Mouse (Mus musculus): ENCODE measurements around the gene Chst12.
"Not testable (repeated sequence)": the region's sequence is repeated elsewhere in the genome, so short reads cannot be mapped to it uniquely, and the experiment has no call there.

The Chst12 gene

DNA sequence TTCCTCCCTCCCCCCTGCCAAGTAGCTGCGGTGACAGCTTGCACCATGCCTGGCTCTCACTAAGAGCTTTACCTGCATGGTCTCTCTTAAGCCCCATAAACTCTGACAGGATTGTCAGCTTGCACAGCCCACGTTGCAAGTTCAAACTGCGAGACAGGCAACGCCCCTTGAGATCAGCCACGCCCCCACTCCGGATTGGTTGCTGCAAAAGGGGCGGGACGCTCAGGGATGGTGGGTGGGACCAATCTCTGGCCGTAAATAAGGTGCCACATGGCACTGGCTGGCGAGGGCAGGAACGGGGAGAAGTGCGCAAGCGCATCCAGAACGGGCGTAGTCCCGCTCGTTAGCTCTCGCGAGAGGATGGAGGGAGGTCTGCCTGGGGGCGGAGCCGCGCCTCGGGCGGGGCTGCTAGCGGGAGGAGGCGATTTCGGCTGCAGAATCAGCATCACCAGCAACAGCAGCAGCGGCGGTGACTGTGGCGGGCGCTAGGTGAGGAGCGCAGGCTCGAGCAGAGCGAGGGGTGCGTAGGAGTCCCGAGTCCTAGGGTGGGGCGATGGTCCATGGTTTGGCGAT lies at the start of gene Chst12:
Gene Chst12 (plus strand): TSS at position 343 of the 573 bp plus-strand sequence.
- in situ Hi-C loops (cut with MboI; ENCODE audit: low pct_unique_long_range_greater_than_20kb in 1 of 2, low sequenced_read_pairs in 2 of 2, unreplicated experiment in 1 of 2): no loop called here

DNA sequence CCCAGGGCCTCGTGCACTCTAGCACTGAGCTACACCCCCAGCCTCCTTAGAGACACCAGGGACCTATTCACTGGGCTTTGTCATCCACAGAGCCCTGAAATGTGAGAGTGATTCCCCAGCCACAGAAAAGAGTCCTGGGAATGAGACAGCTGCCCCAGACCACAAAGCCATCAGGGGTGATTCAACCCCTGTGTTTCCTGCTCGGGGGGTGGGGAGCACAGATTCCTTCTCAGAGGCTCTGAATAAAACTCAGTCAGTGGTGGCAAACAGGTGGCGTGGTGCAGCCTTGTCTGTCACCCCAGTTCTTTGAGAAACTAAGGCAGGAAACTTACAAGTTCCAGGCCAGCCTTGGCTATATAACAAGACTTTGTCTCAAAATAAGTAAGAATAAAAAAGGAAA lies 43.9 kb upstream of the Chst12 start:
- in situ Hi-C loops (cut with MboI; ENCODE audit: low pct_unique_long_range_greater_than_20kb in 1 of 2, low sequenced_read_pairs in 2 of 2, unreplicated experiment in 1 of 2): no loop called here

DNA sequence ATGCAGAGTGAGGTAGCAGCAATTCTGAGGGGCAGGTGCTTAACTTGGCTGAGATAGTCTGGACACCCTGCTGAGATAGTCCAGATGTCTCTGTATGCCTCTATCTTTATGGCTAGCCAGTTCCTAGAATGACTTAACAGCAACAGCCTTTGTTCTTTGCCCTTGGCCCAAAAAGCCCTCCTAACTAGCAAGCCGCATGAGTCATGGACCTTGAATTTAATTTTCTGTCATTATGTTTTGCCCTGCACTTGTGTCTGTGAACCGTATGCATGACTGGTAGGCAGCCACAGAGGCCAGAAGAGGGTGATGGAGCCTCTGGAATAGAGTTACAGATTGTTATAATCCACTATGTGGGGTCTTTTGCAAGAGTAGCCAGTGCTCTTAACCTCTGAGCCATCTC lies 42.2 kb upstream of the Chst12 start:
- in situ Hi-C loops (cut with MboI; ENCODE audit: low pct_unique_long_range_greater_than_20kb in 1 of 2, low sequenced_read_pairs in 2 of 2, unreplicated experiment in 1 of 2): not testable (repeated sequence)

GRCm38 (mm10) chr5:140464943-140465342 lies 40.4 kb upstream of the Chst12 start:
- in situ Hi-C loops (cut with MboI; ENCODE audit: low pct_unique_long_range_greater_than_20kb in 1 of 2, low sequenced_read_pairs in 2 of 2, unreplicated experiment in 1 of 2): no loop called here

DNA sequence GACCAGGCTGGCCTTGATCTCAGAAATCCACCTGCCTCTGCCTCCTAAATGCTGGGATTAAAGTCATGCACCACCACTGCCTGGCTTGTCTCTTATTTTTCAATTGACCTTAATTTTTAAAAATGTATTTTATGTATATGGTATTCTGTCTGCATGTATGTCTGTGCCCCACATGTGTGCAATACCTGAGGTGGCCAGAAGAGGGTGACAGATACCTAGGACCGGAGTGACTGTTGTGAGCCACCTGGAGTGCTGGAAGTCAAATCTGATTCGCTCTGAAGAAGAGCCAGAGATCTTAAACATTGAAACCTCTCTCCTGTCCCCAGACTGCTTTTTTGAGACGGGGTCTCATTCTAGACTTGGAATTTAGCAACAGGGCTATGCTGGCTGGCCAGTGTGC lies 33.0 kb upstream of the Chst12 start:
- in situ Hi-C loops (cut with MboI; ENCODE audit: low pct_unique_long_range_greater_than_20kb in 1 of 2, low sequenced_read_pairs in 2 of 2, unreplicated experiment in 1 of 2): loop anchor here (10.0 kb wide), 3 partner anchors 52 to 142 kb away; no protein-coding TSS in a partner anchor

- in situ Hi-C loops (cut with MboI; ENCODE audit: low pct_unique_long_range_greater_than_20kb in 1 of 2, low sequenced_read_pairs in 2 of 2, unreplicated experiment in 1 of 2): no loop called here
These were observed 23.9 kb upstream of the Chst12 start for GRCm38 (mm10) chr5:140481458-140481857.

- in situ Hi-C loops (cut with MboI; ENCODE audit: low pct_unique_long_range_greater_than_20kb in 1 of 2, low sequenced_read_pairs in 2 of 2, unreplicated experiment in 1 of 2): no loop called here
These were observed 14.2 kb upstream of the Chst12 start for GRCm38 (mm10) chr5:140491142-140491541.

GRCm38 (mm10) chr5:140492684-140493233 lies 12.6 kb upstream of the Chst12 start:
- in situ Hi-C loops (cut with MboI; ENCODE audit: low pct_unique_long_range_greater_than_20kb in 1 of 2, low sequenced_read_pairs in 2 of 2, unreplicated experiment in 1 of 2): no loop called here

- in situ Hi-C loops (cut with MboI; ENCODE audit: low pct_unique_long_range_greater_than_20kb in 1 of 2, low sequenced_read_pairs in 2 of 2, unreplicated experiment in 1 of 2): no loop called here
These were observed 7.2 kb upstream of the Chst12 start for GRCm38 (mm10) chr5:140498176-140498575.

DNA sequence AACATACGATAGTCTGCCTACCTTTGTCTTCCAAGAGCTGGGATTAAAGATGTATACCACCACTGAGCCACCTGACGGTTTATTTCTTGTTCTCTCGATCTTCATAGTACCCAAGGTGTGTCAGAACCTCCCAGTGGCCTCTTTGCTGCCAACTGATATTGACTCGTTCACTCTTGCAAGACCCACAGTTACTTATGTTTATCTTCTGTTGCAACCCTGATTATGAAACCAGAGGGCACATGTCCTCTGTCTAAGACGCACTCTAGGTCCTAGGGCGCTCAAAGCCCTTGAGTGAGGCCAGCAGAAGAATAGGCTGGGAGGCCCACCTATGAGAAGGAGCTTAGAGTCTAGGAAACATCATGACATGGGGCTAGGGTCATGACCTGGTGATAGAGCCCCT lies 4.6 kb upstream of the Chst12 start:
- in situ Hi-C loops (cut with MboI; ENCODE audit: low pct_unique_long_range_greater_than_20kb in 1 of 2, low sequenced_read_pairs in 2 of 2, unreplicated experiment in 1 of 2): no loop called here

DNA sequence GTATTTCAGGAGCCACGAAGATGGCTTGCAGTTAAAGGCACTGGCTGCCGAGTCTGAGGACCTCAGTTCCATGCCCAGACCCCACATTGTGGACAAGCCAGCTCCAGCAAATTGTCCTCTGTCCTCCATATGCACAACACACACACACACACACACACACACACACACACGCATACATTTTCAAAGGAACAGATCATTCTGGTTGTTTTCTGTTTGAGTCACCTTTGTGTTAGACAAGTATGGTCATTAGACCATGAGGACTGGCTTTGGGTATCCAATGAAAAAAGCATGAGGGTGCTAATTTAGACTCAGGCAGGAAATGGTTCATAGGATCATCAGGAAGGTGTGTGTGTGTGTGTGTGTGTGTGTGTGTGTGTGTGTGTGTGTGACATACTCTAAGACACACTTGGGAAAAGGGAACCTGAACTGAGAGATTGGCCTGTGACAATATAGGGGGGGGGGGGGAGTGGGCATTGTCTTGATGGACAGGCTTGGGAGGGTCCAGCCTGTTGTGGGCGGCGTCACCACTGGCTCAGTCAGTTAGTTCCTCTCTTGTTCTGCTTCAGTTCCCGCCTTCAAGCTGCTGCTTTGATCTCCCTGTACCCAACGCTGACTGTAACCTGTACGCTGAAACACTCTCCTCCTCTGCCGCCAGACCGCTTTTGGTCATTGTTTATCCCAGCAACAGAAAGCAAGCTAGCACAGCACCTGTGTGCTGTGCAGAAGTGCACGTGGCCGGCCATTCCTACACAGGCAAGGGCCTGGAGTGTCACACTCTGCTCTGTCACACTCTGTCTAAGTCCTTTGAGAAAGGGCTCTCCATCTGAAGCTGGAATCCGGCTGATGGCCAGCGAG lies 3.1 kb upstream of the Chst12 start:
- in situ Hi-C loops (cut with MboI; ENCODE audit: low pct_unique_long_range_greater_than_20kb in 1 of 2, low sequenced_read_pairs in 2 of 2, unreplicated experiment in 1 of 2): no loop called here

GRCm38 (mm10) chr5:140502925-140503324 lies 2.4 kb upstream of the Chst12 start:
- in situ Hi-C loops (cut with MboI; ENCODE audit: low pct_unique_long_range_greater_than_20kb in 1 of 2, low sequenced_read_pairs in 2 of 2, unreplicated experiment in 1 of 2): not testable (repeated sequence)

GRCm38 (mm10) chr5:140506096-140506794 lies 895 bp downstream of the Chst12 start:
- in situ Hi-C loops (cut with MboI; ENCODE audit: low pct_unique_long_range_greater_than_20kb in 1 of 2, low sequenced_read_pairs in 2 of 2, unreplicated experiment in 1 of 2): no loop called here

DNA sequence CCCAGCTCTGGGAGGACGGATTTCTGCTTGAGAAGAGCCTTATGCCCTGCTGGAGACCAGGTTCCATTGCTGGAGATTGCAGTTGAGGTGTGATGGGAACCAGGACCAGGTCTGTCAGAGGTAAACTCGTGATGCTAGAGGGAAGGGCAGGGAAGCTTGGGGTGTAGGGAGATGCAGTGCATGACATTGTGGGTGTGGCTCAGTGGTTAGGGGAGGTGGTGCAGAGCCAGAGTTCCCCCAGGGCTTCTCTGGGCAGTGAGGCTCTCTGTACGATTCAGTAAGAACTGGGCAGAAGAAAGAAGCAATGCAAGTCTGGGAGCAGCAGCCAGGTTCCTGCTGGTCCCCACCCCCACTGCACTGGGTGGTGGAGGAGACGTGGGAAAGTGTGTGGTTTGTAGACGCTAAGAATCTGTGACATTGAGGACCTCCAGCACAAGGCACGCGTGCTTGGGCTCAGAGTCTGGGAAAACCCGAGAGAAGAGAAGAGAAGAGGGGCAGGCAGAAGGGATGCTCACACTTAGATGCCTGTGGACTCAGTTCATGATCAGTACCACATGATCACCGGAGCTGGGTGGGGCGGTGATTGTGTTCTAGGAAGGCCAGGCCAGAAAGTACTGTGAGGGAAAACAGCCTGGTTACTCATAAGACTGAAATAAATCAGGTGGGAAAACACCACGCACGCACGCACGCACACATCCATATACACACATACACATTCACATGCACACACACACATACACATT lies 2.3 kb downstream of the Chst12 start:
- in situ Hi-C loops (cut with MboI; ENCODE audit: low pct_unique_long_range_greater_than_20kb in 1 of 2, low sequenced_read_pairs in 2 of 2, unreplicated experiment in 1 of 2): no loop called here

- in situ Hi-C loops (cut with MboI; ENCODE audit: low pct_unique_long_range_greater_than_20kb in 1 of 2, low sequenced_read_pairs in 2 of 2, unreplicated experiment in 1 of 2): no loop called here
These were observed 3.3 kb downstream of the Chst12 start for GRCm38 (mm10) chr5:140508686-140509085.

DNA sequence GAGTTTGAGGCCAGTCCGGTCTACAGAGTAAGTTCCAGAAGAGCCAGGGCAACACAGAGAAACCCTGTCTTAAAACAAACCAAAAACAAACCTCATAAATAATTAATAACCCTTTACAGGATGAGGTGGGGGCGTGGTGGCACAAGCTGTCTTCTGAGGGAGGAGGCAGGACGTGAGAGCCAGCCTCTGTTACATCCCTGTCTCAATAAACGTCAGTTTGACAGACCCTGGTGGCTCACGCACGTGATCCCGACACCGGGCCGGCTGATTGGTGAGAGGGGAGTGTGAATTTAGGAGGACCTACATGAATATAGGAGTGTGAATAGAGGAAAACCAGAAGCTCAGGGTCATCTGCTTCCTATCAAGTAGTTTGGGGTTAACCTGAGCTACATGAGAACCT lies 3.9 kb downstream of the Chst12 start:
- in situ Hi-C loops (cut with MboI; ENCODE audit: low pct_unique_long_range_greater_than_20kb in 1 of 2, low sequenced_read_pairs in 2 of 2, unreplicated experiment in 1 of 2): no loop called here

DNA sequence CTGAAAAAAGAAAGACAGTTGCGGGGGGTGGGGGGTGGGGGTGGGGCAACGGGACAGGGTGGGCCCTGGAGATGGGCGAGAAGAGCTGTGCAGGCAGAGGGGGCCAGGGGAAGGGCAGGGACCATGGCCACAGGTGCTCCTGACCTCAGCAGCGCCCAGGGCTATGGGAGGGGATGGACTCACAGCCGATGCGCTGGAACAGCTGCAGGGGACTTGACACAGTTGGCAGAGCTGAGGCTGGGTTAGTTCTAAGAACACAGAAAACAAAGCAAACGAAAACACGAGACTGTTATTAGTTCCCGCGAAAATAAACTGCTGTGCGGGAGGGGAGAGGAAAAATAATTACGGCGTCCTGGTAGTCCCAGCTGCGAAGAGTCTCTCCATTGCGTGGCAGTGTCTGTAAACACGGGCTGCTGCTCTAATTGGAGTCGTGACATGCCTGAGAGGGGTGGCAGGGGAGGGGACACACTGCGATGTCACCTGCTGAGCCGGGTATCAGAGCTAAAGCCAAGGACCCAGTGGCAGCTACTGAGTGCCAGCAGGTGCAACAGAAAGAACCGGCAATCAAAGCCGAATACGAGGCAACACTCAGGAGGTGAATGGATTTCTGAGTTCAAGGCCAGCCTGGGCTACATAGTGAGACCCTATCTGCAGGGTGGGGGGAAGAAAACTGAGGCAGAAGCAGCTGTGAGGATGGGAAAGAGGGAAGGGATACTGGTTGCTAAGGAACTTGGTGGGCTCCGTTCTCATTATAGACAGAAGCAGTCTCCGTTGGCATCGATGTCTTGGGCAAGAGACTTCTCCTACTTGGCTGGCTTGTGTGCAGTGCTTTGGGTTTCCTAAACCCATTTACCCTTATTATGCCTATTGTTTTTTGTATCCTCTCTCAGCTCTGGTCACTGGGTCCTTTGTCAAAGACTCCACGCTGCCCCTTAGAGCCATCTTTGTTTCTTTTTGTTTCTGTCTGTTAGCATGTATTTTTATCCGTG lies 5.0 kb downstream of the Chst12 start:
- in situ Hi-C loops (cut with MboI; ENCODE audit: low pct_unique_long_range_greater_than_20kb in 1 of 2, low sequenced_read_pairs in 2 of 2, unreplicated experiment in 1 of 2): no loop called here

Measured in mouse embryonic stem cell (cell line).